In the genomic region with DNA sequence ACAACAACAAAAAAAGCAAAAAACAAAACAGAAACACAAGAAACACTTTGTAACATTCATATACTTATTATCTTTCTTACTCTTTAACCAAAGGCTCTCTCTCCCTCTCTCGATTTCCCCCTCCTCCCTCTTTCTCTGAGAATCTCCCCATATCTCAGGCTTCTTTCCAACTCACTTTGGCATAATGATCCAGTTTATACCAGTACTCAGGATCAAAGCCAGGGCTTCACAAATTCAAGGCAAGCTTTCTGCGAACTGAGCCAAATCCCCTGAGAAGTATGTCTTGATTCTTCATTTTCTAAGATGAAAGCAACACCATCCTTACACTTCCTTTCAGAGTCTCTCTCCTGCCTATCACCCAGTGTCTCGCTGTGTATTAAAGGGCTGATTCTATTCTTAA, we compare ENCODE assay signal across 21 mouse cellular contexts. TPM values are rescaled to one million over a fixed set of nuclear protein-coding genes. Genes with fewer than 3 reads are reported as not detected.
DNase-seq lines count a peak whose midpoint lies in the region; ATAC-seq and TF ChIP-seq lines count a peak whose summit lies in the region.
"Had no signal": no experiment of that assay in that cellular context is flagged by ENCODE, and none has a peak within 500 bp of the region (broad histone marks: within the 10 kb centered on the region; RNA-seq: fewer than 3 reads in every experiment).

No protein-coding gene starts in this region.

- no peak for TF ChIP-seq POLR2A in cerebellum, adult 2 months (IDR thresholded peaks at IDR 0.05; ENCODE audit: borderline replicate concordance, insufficient read depth, low read length)

- peak; percentile 29 to 35 for DNase-seq in cerebellum, postnatal 10 days
- no peak for DNase-seq in cerebellum, adult 2 months
- DNase-seq in heart, adult 11 months: peak; percentile 52
- DNase-seq in heart, postnatal 25 days (ENCODE audit: low spot score): no peak
- DNase-seq in midbrain, postnatal 0 days (ENCODE audit: low spot score): peak; percentile 24
- no peak for DNase-seq in midbrain, embryonic 10.5 days (ENCODE audit: low spot score)
- DNase-seq in forebrain, postnatal 0 days: peak; percentile 80
- no peak for DNase-seq in right cerebral cortex, postnatal 25 days
- DNase-seq: adrenal gland, postnatal 14 days; cerebellum, adult 11 months; cerebellum, adult 9-10 months; cerebellum, postnatal 36 days; gastrocnemius, adult 2 months; gastrocnemius, postnatal 25 days; heart, postnatal 4 days; kidney, adult 18-20 months had no signal

- H3K9ac ChIP-seq in midbrain, postnatal 0 days (replicated peaks; ENCODE audit: low read length, poor library complexity, severe bottlenecking): no peak overlapping the region
- H3K9ac ChIP-seq in forebrain, postnatal 0 days: no peak overlapping the region
- H3K9ac ChIP-seq: heart, embryonic 13.5 days; hindbrain, embryonic 12.5 days; intestine, embryonic 15.5 days had no signal

- TF ChIP-seq CTCF in cerebellum, adult 2 months (IDR thresholded peaks at IDR 0.05; ENCODE audit: borderline replicate concordance, insufficient read depth, low read depth, low read length): no peak
- no peak for TF ChIP-seq CTCF in midbrain, postnatal 0 days (IDR thresholded peaks at IDR 0.05)
- no peak for TF ChIP-seq CTCF in forebrain, postnatal 0 days (IDR thresholded peaks at IDR 0.05; ENCODE audit: low read depth)

- WGBS in cerebellum, adult 2 months: 27% methylated on average over 3 of the region's 3 CpGs
- WGBS in midbrain, postnatal 0 days: 46% methylated on average over 3 of the region's 3 CpGs
- WGBS in midbrain, embryonic 10.5 days: 70% methylated on average over 3 of the region's 3 CpGs
- 17% methylated on average over 3 of the region's 3 CpGs for WGBS in forebrain, postnatal 0 days

- no peaks in the 10 kb centered on the region for H3K27me3 ChIP-seq in cerebellum, adult 2 months (ENCODE audit: control insufficient read depth, insufficient read depth, low read length)
- no peaks in the 10 kb centered on the region for H3K27me3 ChIP-seq in midbrain, postnatal 0 days (ENCODE audit: insufficient read depth, low read length)
- H3K27me3 ChIP-seq in midbrain, embryonic 10.5 days (ENCODE audit: low read depth, poor library complexity, severe bottlenecking): no peaks in the 10 kb centered on the region
- H3K27me3 ChIP-seq in forebrain, postnatal 0 days (ENCODE audit: insufficient read depth, low read length): no peaks in the 10 kb centered on the region
- H3K27me3 ChIP-seq: heart, embryonic 13.5 days; hindbrain, embryonic 12.5 days; intestine, embryonic 15.5 days had no signal

- no peak overlapping the region for H3K4me3 ChIP-seq in cerebellum, adult 2 months (replicated peaks; ENCODE audit: insufficient read depth, low read depth, low read length)
- no peak overlapping the region for H3K4me3 ChIP-seq in midbrain, postnatal 0 days (ENCODE audit: low read depth, low read length)
- H3K4me3 ChIP-seq in midbrain, embryonic 10.5 days: no peak overlapping the region
- H3K4me3 ChIP-seq in forebrain, postnatal 0 days (ENCODE audit: low read depth, low read length): no peak overlapping the region
- H3K4me3 ChIP-seq: embryonic facial prominence, embryonic 10.5 days; gastrocnemius, adult 2 months; heart, embryonic 13.5 days; hindbrain, embryonic 12.5 days; intestine, embryonic 15.5 days had no signal

- intact Hi-C loops in heart, postnatal 25 days (cut with DNase I): no loop called here

- no peak overlapping the region for H3K27ac ChIP-seq in cerebellum, adult 2 months (ENCODE audit: insufficient read depth, low read length)
- no peak overlapping the region for H3K27ac ChIP-seq in midbrain, postnatal 0 days (ENCODE audit: low read depth, low read length)
- no peak overlapping the region for H3K27ac ChIP-seq in midbrain, embryonic 10.5 days (replicated peaks)
- H3K27ac ChIP-seq in forebrain, postnatal 0 days (ENCODE audit: low read depth, low read length): 0 out of 2 replicates have a peak overlapping the region, but pooled peaks have one; percentile 42
- H3K27ac ChIP-seq: embryonic facial prominence, embryonic 10.5 days; gastrocnemius, adult 2 months; heart, embryonic 13.5 days; hindbrain, embryonic 12.5 days; intestine, embryonic 15.5 days had no signal

- peaks cover 6% of the 10 kb centered on the region; the same call in 1 of the 2 replicates for H3K4me1 ChIP-seq in cerebellum, adult 2 months (ENCODE audit: control insufficient read depth, insufficient read depth, low read length)
- H3K4me1 ChIP-seq in midbrain, postnatal 0 days (ENCODE audit: insufficient read depth, low read length): no peaks in the 10 kb centered on the region
- no peaks in the 10 kb centered on the region for H3K4me1 ChIP-seq in midbrain, embryonic 10.5 days
- H3K4me1 ChIP-seq in forebrain, postnatal 0 days (ENCODE audit: insufficient read depth): no peaks in the 10 kb centered on the region
- H3K4me1 ChIP-seq: heart, embryonic 13.5 days; hindbrain, embryonic 12.5 days; intestine, embryonic 15.5 days had no signal

- no peak for ATAC-seq in midbrain, postnatal 0 days (ENCODE audit: low FRiP score)
- ATAC-seq in forebrain, postnatal 0 days: peak; percentile 47; the same call in 1 of the 2 replicates
- ATAC-seq: intestine, embryonic 15.5 days had no signal

- no peaks in the 10 kb centered on the region for H3K36me3 ChIP-seq in midbrain, postnatal 0 days (ENCODE audit: insufficient read depth, low read length)
- no peaks in the 10 kb centered on the region for H3K36me3 ChIP-seq in midbrain, embryonic 10.5 days
- H3K36me3 ChIP-seq in forebrain, postnatal 0 days (ENCODE audit: insufficient read depth): no peaks in the 10 kb centered on the region
- H3K36me3 ChIP-seq: embryonic facial prominence, embryonic 10.5 days; heart, embryonic 13.5 days; hindbrain, embryonic 12.5 days; intestine, embryonic 15.5 days had no signal

- H3K9me3 ChIP-seq in midbrain, postnatal 0 days (ENCODE audit: low read length): no peaks in the 10 kb centered on the region
- H3K9me3 ChIP-seq in midbrain, embryonic 10.5 days (replicated peaks): no peaks in the 10 kb centered on the region
- H3K9me3 ChIP-seq in forebrain, postnatal 0 days (ENCODE audit: low read length): no peaks in the 10 kb centered on the region
- H3K9me3 ChIP-seq: embryonic facial prominence, embryonic 10.5 days; heart, embryonic 13.5 days; hindbrain, embryonic 12.5 days; intestine, embryonic 15.5 days had no signal

- H3K4me2 ChIP-seq in midbrain, postnatal 0 days (ENCODE audit: low read depth, low read length, poor library complexity, severe bottlenecking): no peak overlapping the region
- no peak overlapping the region for H3K4me2 ChIP-seq in forebrain, postnatal 0 days (ENCODE audit: low read depth)
- H3K4me2 ChIP-seq: heart, embryonic 13.5 days; hindbrain, embryonic 12.5 days; intestine, embryonic 15.5 days had no signal

RNA-seq across cellular contexts. Expression of gene Rps6ka5, which starts 11.7 kb away (rescaled TPM):
- 22.9 and 25.0 TPM in 2 replicates for polyA plus RNA-seq in cerebellum, adult 2 months (2012; rRNA removed)
- 10 to 100 TPM; 12.9 to 14.7 TPM for total RNA-seq in heart, postnatal 25 days (2021)
- 12.6 TPM in 2 replicates for total RNA-seq in midbrain, postnatal 0 days (2014; rRNA removed)
- polyA plus RNA-seq in midbrain, postnatal 0 days (2015; fragmentation: Nextera tagmentation; extraction: Ambion mirVana): 3.8 and 4.9 TPM in 2 replicates
- polyA plus RNA-seq in midbrain, embryonic 10.5 days (2016; fragmentation: Nextera tagmentation; extraction: Ambion mirVana): 2.4 and 2.9 TPM in 2 replicates
- 28.8 and 29.5 TPM in 2 replicates for total RNA-seq in forebrain, postnatal 0 days (2014; rRNA removed)
- 6.3 and 8.7 TPM in 2 replicates for polyA plus RNA-seq in forebrain, postnatal 0 days (2015; fragmentation: Nextera tagmentation; extraction: Ambion mirVana)

RNA-seq across cellular contexts. Expression of gene Dglucy, which starts 40.4 kb away (rescaled TPM):
- 7.4 and 7.5 TPM in 2 replicates for polyA plus RNA-seq in cerebellum, adult 2 months (2012; rRNA removed)
- total RNA-seq in heart, postnatal 25 days (2021): 10 to 100 TPM; 60.4 to 61.1 TPM
- total RNA-seq in midbrain, postnatal 0 days (2014; rRNA removed): 3.6 and 5.4 TPM in 2 replicates
- 2.0 and 2.2 TPM in 2 replicates for polyA plus RNA-seq in midbrain, postnatal 0 days (2015; fragmentation: Nextera tagmentation; extraction: Ambion mirVana)
- polyA plus RNA-seq in midbrain, embryonic 10.5 days (2016; fragmentation: Nextera tagmentation; extraction: Ambion mirVana): 0.06 and 0.10 TPM in 2 replicates
- total RNA-seq in forebrain, postnatal 0 days (2014; rRNA removed): 3.9 and 4.5 TPM in 2 replicates
- polyA plus RNA-seq in forebrain, postnatal 0 days (2015; fragmentation: Nextera tagmentation; extraction: Ambion mirVana): 2.6 and 3.0 TPM in 2 replicates
- total RNA-seq: MEL had no signal

Comparison
In these comparisons a context has a peak if more than half of its experiments do, and no peak if none do; other contexts are left out.
1. DNase-seq: peak in cerebellum, postnatal 10 days (2 of 2), heart, adult 11 months (single experiment), midbrain, postnatal 0 days (single experiment) and forebrain, postnatal 0 days (single experiment); none in cerebellum, adult 2 months (0 of 2), heart, postnatal 25 days (single experiment), midbrain, embryonic 10.5 days (single experiment) and right cerebral cortex, postnatal 25 days (single experiment).